Mouse (Mus musculus) forebrain, embryonic 10.5 days (tissue): ENCODE measurements at regions not wholly inside any gene's neighbourhood (a gene's known extent, or its start where the extent isn't known, plus 50 kb on each side); places are given as distances from the start of the nearest gene placed in this dataset.

ENCODE experiments used
- DNase-seq: peaks from one replicate; pipeline ENCODE4 v3.0.0-alpha.2; 2017; ENCODE audit warnings: low spot score; ENCODE audit errors: extremely low spot score
- H3K27ac ChIP-seq: fragments of 300-500 bp; sonication (generic); 2 replicates; pipeline ENCODE4 v1.5.1; 2016; ENCODE audit warnings: mild to moderate bottlenecking
- H3K27me3 ChIP-seq: fragments of 300-500 bp; sonication (generic); 2 replicates; pipeline ENCODE4 v1.6.1; 2016; ENCODE audit warnings: mild to moderate bottlenecking; ENCODE audit not compliant: poor library complexity, severe bottlenecking
- H3K36me3 ChIP-seq: fragments of 300-500 bp; sonication (generic); replicated peaks from 2 replicates; pipeline ENCODE4 v1.6.1; 2016; ENCODE audit warnings: mild to moderate bottlenecking, moderate library complexity
- H3K4me1 ChIP-seq: fragments of 300-500 bp; sonication (generic); 2 replicates; pipeline ENCODE4 v1.6.1; 2016
- H3K4me3 ChIP-seq: fragments of 300-500 bp; sonication (generic); 2 replicates; pipeline ENCODE4 v1.5.1; 2016; ENCODE audit warnings: mild to moderate bottlenecking, moderate library complexity
- H3K9me3 ChIP-seq: fragments of 300-500 bp; sonication (generic); 2 replicates; pipeline ENCODE4 v1.6.1; 2016; ENCODE audit warnings: mild to moderate bottlenecking, moderate library complexity
- WGBS: fragments of 180-500 bp; shearing (Covaris S2); methylation state at CpG from one replicate; pipeline ENCODE4 v1.1.7; 2016; 5-methylcytosine and 5-hydroxymethylcytosine counted together

DNA sequence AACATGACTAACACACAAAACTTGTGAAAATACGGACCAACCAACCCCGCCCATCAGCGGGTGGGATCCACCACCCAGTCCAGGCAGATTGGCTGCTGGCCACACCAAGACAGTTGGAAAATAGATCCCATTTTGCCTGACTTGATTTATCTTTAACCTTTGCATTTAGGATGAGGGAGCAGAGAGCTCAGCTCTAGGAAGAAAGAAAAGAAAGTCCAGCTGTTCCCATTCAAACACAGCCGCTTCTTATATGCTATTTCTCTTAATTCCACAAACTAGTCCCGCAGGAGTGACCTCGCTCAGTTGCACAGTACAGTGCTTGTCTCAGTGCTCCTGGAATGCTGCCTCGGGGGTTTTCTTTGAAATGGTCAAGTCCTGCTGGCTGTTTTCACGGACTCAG is 217.6 kb upstream of the Daam1 start:
- Histone ChIP-seq H3K9me3 (no peaks in the 10 kb centered on the region; the same call in 1 of the 2 replicates), H3K4me1 (peaks cover 8% of the 10 kb centered on the region; the same call in 1 of the 2 replicates), H3K27ac (no peak overlapping the region), H3K4me3 (no peak overlapping the region), H3K27me3 (no peaks in the 10 kb centered on the region), H3K36me3 (no peaks in the 10 kb centered on the region)
- DNase-seq = no peak
- WGBS = 72% methylated on average over 8 of the region's 8 CpGs

GRCm38 (mm10) chr12:71614945-71615344 is 215.9 kb upstream of the Daam1 start:
- no peaks in the 10 kb centered on the region for H3K36me3 ChIP-seq
- H3K27ac ChIP-seq = no peak overlapping the region
- H3K4me3 ChIP-seq = no peak overlapping the region
- peaks cover 15% of the 10 kb centered on the region for H3K4me1 ChIP-seq
- no peaks in the 10 kb centered on the region for H3K27me3 ChIP-seq
- 77% methylated on average over 2 of the region's 2 CpGs for WGBS
- H3K9me3 ChIP-seq = no peaks in the 10 kb centered on the region; the same call in 1 of the 2 replicates
- DNase-seq = no peak

DNA sequence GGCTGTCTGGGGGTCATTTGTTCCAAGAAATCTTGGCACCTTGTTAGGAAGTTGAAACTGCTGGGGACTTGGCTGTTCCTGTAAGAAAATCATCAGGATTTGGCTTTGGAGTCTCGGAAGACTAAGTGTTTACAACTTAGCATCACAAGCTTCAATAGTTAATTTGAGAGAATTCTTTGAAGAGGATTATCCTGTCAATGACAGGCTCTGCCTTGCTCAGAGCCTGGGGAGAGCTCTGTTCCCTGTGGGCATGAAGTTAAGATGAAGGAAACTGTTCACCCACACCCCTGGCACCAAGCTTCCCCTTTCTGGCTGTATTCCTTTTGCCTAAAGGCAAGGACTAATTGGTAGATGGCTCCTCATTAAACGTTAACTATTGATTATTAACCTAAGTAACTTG is 215.5 kb upstream of the Daam1 start:
- no peak for DNase-seq
- Histone ChIP-seq H3K4me3 (no peak overlapping the region), H3K27ac (no peak overlapping the region), H3K36me3 (no peaks in the 10 kb centered on the region), H3K9me3 (no peaks in the 10 kb centered on the region), H3K27me3 (no peaks in the 10 kb centered on the region), H3K4me1 (peaks cover 19% of the 10 kb centered on the region)
- 52% methylated on average over 2 of the region's 2 CpGs for WGBS

- H3K36me3 ChIP-seq = no peaks in the 10 kb centered on the region
- no peaks in the 10 kb centered on the region for H3K9me3 ChIP-seq
- H3K4me3 ChIP-seq = no peak overlapping the region
- no peak for DNase-seq
- H3K27me3 ChIP-seq = no peaks in the 10 kb centered on the region
- peaks cover 21% of the 10 kb centered on the region for H3K4me1 ChIP-seq
- no peak overlapping the region for H3K27ac ChIP-seq
- 89% methylated on average over 4 of the region's 4 CpGs for WGBS
These were observed 214.8 kb upstream of the Daam1 start for GRCm38 (mm10) chr12:71616121-71616520.

DNA sequence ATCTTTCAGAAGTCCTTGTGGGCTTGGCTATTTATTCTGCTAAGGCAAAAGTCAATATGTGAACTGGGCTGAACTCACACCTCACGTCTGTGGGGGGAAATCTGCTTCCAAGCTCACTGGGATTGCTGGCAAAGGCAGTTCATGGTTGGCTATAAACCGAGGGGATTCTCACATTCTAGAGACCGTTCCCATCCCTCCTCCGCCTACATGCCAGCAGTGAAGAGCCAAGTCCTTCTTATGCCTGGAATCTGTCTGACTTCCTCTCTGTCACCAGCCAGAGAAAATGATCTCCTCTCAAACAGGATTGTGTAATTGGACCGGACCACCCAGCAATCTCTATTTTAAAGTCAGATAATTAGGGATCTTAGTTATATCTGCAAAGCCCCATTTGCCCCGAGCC is 212.4 kb upstream of the Daam1 start:
- 86% methylated on average over 6 of the region's 6 CpGs for WGBS

GRCm38 (mm10) chr12:71618956-71619355 is 211.9 kb upstream of the Daam1 start:
- H3K36me3 ChIP-seq = no peaks in the 10 kb centered on the region
- H3K27me3 ChIP-seq = no peaks in the 10 kb centered on the region
- peaks cover 26% of the 10 kb centered on the region for H3K4me1 ChIP-seq
- no peak overlapping the region for H3K27ac ChIP-seq
- no peaks in the 10 kb centered on the region for H3K9me3 ChIP-seq
- 88% methylated on average over 8 of the region's 8 CpGs for WGBS
- DNase-seq = no peak
- H3K4me3 ChIP-seq = no peak overlapping the region

More for the DNA sequence above, 212.4 kb upstream of the Daam1 start:
- Histone ChIP-seq H3K9me3 (no peaks in the 10 kb centered on the region), H3K36me3 (no peaks in the 10 kb centered on the region), H3K27ac (no peak overlapping the region), H3K4me3 (no peak overlapping the region), H3K4me1 (peaks cover 26% of the 10 kb centered on the region), H3K27me3 (no peaks in the 10 kb centered on the region)
- DNase-seq = no peak

GRCm38 (mm10) chr12:71619561-71619960 is 211.3 kb upstream of the Daam1 start:
- 49% methylated on average over 4 of the region's 4 CpGs for WGBS
- Histone ChIP-seq H3K36me3 (no peaks in the 10 kb centered on the region), H3K4me3 (no peak overlapping the region), H3K27me3 (no peaks in the 10 kb centered on the region), H3K27ac (no peak overlapping the region), H3K9me3 (no peaks in the 10 kb centered on the region), H3K4me1 (peaks cover 28% of the 10 kb centered on the region)
- no peak for DNase-seq

DNA sequence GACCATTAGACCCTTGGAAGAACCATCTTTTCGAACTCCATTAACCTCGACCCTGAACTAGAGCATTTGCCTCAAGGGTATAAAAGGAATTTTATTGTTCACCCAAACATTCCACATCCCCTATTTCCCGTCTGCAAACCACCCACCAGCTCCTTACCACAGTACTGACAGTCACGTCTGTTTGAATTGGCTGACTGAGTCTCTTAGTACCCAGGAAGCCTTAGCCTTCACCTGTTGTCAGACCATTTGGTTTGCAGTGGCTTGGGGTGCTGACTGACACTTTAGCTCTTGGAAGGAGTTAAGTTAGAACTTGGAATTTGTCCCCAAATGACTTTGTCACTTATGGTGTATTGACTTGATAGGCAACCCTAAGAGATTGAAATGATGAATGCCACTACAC is 209.3 kb upstream of the Daam1 start:
- Histone ChIP-seq H3K36me3 (no peaks in the 10 kb centered on the region), H3K4me1 (peaks cover 26% of the 10 kb centered on the region), H3K27ac (no peak overlapping the region), H3K27me3 (no peaks in the 10 kb centered on the region), H3K9me3 (no peaks in the 10 kb centered on the region), H3K4me3 (no peak overlapping the region)
- 71% methylated on average over 4 of the region's 4 CpGs for WGBS
- DNase-seq = no peak

DNA sequence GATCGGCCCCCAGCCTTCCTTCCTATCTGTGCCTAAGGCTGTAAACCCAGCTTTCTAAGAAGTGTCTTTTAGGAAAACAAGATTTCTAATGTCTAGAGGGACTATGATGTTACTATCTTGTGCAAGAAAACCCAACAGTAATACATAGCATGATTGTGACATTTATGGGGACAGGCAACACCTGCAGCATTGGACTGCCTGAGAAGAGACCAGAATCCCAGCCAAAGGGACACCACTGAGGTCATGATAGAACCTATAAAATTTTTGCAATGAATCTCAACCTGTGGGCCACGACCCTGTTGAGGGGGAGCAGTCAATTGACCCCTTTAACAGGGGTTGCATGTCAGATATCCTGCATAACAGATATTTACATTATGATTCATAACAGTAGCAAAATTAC is 208.1 kb upstream of the Daam1 start:
- Histone ChIP-seq H3K4me3 (no peak overlapping the region), H3K4me1 (peaks cover 26% of the 10 kb centered on the region), H3K36me3 (no peaks in the 10 kb centered on the region), H3K27me3 (no peaks in the 10 kb centered on the region), H3K9me3 (no peaks in the 10 kb centered on the region), H3K27ac (no peak overlapping the region)
- DNase-seq = no peak
- 92% methylated on average over 2 of the region's 2 CpGs for WGBS

DNA sequence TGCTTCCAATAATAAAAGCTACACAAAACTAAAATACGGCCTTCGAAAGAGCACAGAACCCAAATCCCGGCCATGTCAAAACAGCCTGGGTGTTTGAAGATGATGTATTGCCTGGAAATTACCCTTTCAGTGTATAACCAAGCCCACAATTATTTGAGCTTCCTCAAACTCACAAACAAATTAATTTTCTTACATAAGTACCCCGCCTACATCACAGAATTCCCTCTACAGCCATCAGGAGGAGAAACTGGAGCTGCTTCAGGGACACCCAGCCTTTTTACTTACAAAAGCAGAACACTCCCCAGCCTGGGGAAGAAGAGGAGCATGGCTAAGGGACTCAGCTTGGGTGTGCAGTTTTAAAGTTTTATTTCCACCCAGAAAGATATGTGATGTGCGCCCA is 207.6 kb upstream of the Daam1 start:
- H3K36me3 ChIP-seq = no peaks in the 10 kb centered on the region
- H3K4me1 ChIP-seq = peaks cover 26% of the 10 kb centered on the region
- WGBS = 94% methylated on average over 5 of the region's 5 CpGs
- H3K27me3 ChIP-seq = no peaks in the 10 kb centered on the region
- no peak overlapping the region for H3K27ac ChIP-seq
- no peak for DNase-seq
- H3K9me3 ChIP-seq = no peaks in the 10 kb centered on the region
- H3K4me3 ChIP-seq = no peak overlapping the region

DNA sequence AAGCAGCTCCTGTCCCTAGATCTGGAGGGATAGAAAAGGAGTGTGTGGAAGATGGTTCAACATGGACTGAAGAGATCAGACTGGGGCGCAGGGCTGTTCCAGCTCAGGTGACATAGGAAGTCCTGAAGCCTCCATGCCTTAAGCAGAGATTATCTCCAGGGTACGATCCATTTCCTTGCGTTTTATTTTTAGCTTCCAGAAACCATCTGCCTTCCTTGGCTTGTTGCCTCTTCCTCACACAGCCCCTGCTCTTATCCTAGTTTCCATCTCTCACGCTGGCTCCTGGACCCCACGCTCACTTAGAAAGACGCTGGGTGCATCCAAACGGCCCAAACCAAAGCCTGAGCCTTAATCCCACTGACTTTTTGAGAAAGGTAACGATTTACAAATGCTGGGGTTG is 206.8 kb upstream of the Daam1 start:
- WGBS = 87% methylated on average over 8 of the region's 8 CpGs

DNA sequence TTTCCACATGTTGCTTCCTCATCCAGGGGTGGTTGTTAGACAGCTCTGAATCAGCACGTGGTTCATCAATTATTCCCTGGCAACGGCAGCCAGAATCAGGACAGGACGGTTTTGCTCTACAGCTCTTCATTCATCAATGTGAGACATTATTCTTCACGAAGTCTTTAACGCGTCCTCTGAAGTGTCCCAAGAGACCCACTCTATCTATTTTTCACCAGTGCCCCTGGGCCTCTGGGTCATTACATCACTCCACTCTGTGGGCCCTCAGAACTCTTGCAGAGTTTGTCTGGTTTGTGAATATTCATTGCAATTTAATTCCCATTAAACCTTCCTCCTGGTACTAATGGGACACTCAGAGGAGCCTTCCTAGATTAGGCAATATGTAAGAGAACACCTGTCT is 206.2 kb upstream of the Daam1 start:
- DNase-seq = no peak
- Histone ChIP-seq H3K4me3 (no peak overlapping the region), H3K36me3 (no peaks in the 10 kb centered on the region), H3K27me3 (no peaks in the 10 kb centered on the region), H3K9me3 (no peaks in the 10 kb centered on the region), H3K27ac (no peak overlapping the region), H3K4me1 (peaks cover 22% of the 10 kb centered on the region)
- WGBS = 83% methylated on average over 6 of the region's 6 CpGs

More for the DNA sequence above, 206.8 kb upstream of the Daam1 start:
- Histone ChIP-seq H3K27me3 (no peaks in the 10 kb centered on the region), H3K4me1 (peaks cover 26% of the 10 kb centered on the region), H3K27ac (no peak overlapping the region), H3K4me3 (no peak overlapping the region), H3K36me3 (no peaks in the 10 kb centered on the region), H3K9me3 (no peaks in the 10 kb centered on the region)
- no peak for DNase-seq

- WGBS = 88% methylated on average over 4 of the region's 4 CpGs
- Histone ChIP-seq H3K27ac (no peak overlapping the region), H3K36me3 (no peaks in the 10 kb centered on the region), H3K4me1 (peaks cover 17% of the 10 kb centered on the region), H3K9me3 (no peaks in the 10 kb centered on the region), H3K4me3 (no peak overlapping the region), H3K27me3 (no peaks in the 10 kb centered on the region)
- no peak for DNase-seq
These were observed 205.8 kb upstream of the Daam1 start for GRCm38 (mm10) chr12:71625115-71625514.

DNA sequence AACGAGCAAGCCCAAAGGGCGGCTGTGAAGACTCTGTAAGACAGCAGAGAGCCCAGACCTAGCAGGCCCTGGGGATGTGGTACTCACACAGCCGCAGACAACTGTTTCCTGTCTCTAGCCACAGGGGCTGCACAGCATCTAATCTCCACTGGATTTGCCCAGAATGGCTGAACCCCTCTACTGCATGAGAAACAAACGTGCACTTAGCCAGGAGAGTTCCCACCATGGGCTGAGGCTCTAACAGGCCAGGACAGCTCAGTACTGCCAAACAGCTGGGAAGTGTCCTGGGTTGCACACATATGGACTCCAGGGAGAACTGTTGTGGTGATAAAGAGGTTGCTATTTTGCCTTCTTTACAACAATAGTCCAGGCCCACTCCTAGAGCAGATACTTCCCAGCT is 204.1 kb upstream of the Daam1 start:
- Histone ChIP-seq H3K9me3 (no peaks in the 10 kb centered on the region), H3K4me1 (0 out of 2 replicates have a peak, but pooled peaks cover 8% of the 10 kb centered on the region), H3K27me3 (no peaks in the 10 kb centered on the region), H3K4me3 (no peak overlapping the region), H3K27ac (no peak overlapping the region), H3K36me3 (no peaks in the 10 kb centered on the region)
- no peak for DNase-seq
- 81% methylated on average over 4 of the region's 4 CpGs for WGBS
